Comparison of ENCODE assay signal across 8 mouse cellular contexts in the genomic region with DNA sequence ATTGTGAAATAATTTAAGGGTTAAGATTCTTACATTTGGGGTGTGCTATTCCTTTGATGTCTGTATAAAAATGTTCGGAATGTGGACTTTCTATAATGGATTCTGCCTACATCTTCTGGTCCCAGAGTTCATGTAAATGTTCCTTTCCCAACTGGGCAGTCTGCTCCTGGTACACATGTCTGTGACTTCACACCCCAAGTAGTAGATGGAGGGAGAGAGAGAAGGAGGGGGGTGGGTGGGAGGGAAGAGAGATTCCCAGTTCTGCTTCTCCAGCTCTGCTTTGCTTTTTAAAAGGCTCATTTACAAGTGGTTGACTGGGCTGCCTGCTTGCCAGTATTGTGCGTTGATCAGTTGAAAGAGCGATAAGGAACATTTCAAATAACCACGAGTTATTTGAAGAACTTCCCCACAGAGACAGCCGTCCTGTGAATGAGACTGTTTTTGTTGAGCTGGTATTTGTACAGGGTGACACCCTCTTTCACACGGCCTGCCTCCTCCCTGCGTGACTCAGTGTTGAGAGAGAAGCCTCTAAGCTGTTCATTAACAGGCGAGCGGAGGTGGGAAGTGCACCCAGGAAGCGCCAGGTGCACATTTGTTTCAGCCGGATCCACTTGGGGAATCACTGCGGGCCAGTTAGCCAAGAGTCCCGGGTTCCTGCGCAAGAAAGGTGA. TPM values are rescaled to one million over a fixed set of nuclear protein-coding genes. Genes with fewer than 3 reads are reported as not detected.
DNase-seq lines count a peak whose midpoint lies in the region; ATAC-seq lines count a peak whose summit lies in the region.

A gene (plus strand): TSS at position 541 of the 671 bp plus-strand sequence.

- 0 out of 2 replicates have a peak within 1 kb of the TSS, but pooled peaks have one; percentile 17 for H3K4me2 ChIP-seq in embryonic facial prominence, embryonic 15.5 days (replicated peaks)

- H3K9me3 ChIP-seq in embryonic facial prominence, embryonic 15.5 days (replicated peaks), result no peaks in the 10 kb centered on the region

- peak; percentile 15 to 27 for DNase-seq in left cerebral cortex, adult 9 months (ENCODE audit: low spot score in 2 of 2)
- no peak for DNase-seq in left cerebral cortex, postnatal 36 days (ENCODE audit: low spot score in 2 of 2)
- DNase-seq in kidney, adult 18-20 months, result peak; percentile 45
- DNase-seq in lung, postnatal 36 days, result peak; percentile 32
- DNase-seq in thymus, postnatal 0 days (ENCODE audit: low spot score), result no peak
- no peak for DNase-seq in cerebellum, postnatal 10 days

- no peak within 1 kb of the TSS; the same call in 1 of the 2 replicates for H3K27ac ChIP-seq in embryonic facial prominence, embryonic 15.5 days (replicated peaks)

- no peaks in the 10 kb centered on the region for H3K36me3 ChIP-seq in embryonic facial prominence, embryonic 15.5 days

- peaks cover 10% of the 10 kb centered on the region for H3K4me1 ChIP-seq in embryonic facial prominence, embryonic 15.5 days

- WGBS in embryonic facial prominence, embryonic 15.5 days, result 27% methylated on average over 14 of the region's 14 CpGs

- no peak within 1 kb of the TSS for H3K9ac ChIP-seq in embryonic facial prominence, embryonic 15.5 days

- intact Hi-C loops in left cerebral cortex, postnatal 36 days (cut with DNase I), result loop anchor here (2.0 kb wide), 1 partner anchor 44 kb away; no protein-coding TSS in a partner anchor

- H3K27me3 ChIP-seq in embryonic facial prominence, embryonic 15.5 days, result peaks cover 5% of the 10 kb centered on the region; the same call in 1 of the 2 replicates

- H3K4me3 ChIP-seq in embryonic facial prominence, embryonic 15.5 days (replicated peaks), result peak within 1 kb of the TSS; percentile 17

- ATAC-seq in embryonic facial prominence, embryonic 15.5 days (ENCODE audit: insufficient number of reproducible peaks, low FRiP score, low TSS enrichment, low read depth), result no peak
- no peak for ATAC-seq in inflammation-experienced regulatory T-cells, adult 6 months

RNA-seq across cellular contexts. Expression of the gene that starts here (rescaled TPM):
- 1 to 10 TPM; 1.1 to 1.4 TPM for total RNA-seq in left cerebral cortex, postnatal 36 days (2021)
- 16.6 and 20.2 TPM in 2 replicates for polyA plus RNA-seq in embryonic facial prominence, embryonic 15.5 days (2015; fragmentation: Nextera tagmentation; extraction: Ambion mirVana)
- polyA plus RNA-seq in inflammation-experienced regulatory T-cells, adult 6 months (2017; shearing (Covaris generic)), result under 1 TPM in 2 of 3 experiments, not detected in 1; 0.23 to 0.24 TPM
- 0.26 and 0.60 TPM in 2 replicates for polyA plus RNA-seq in thymus, postnatal 0 days (2015; fragmentation: Nextera tagmentation; extraction: Ambion mirVana)

Comparison
In these comparisons a context has a peak if more than half of its experiments do, and no peak if none do; other contexts are left out.
1. RNA of the gene that starts here (polyA plus RNA-seq): 16.6 to 20.2 TPM in embryonic facial prominence, embryonic 15.5 days; 0.26 to 0.60 TPM in thymus, postnatal 0 days and 0.23 to 0.24 TPM in inflammation-experienced regulatory T-cells, adult 6 months; every median in the first group is over 10 times any median in the second.
2. DNase-seq: peak in left cerebral cortex, adult 9 months (2 of 2), kidney, adult 18-20 months (single experiment) and lung, postnatal 36 days (single experiment); none in left cerebral cortex, postnatal 36 days (0 of 2), thymus, postnatal 0 days (single experiment) and cerebellum, postnatal 10 days (0 of 2).